Mouse (Mus musculus) testis, adult 2 months (tissue): ENCODE results near the gene Ifna2. TPM values are rescaled to one million over a fixed set of nuclear protein-coding genes. Genes with fewer than 3 reads are reported as not detected.

ENCODE experiments used
- H3K27ac ChIP-seq: fragments of 200-500 bp; 2 replicates; pipeline ENCODE4 v1.5.1; 2012; ENCODE audit warnings: low read depth, low read length; ENCODE audit not compliant: control insufficient read depth, insufficient read depth
- H3K27me3 ChIP-seq: fragments of 200-500 bp; 2 replicates; pipeline ENCODE4 v1.6.1; 2012; ENCODE audit warnings: mild to moderate bottlenecking, low read length, moderate library complexity; ENCODE audit not compliant: control insufficient read depth, insufficient read depth
- H3K36me3 ChIP-seq: fragments of 200-500 bp; 2 replicates; pipeline ENCODE4 v1.6.1; 2012; ENCODE audit warnings: mild to moderate bottlenecking, low read length; ENCODE audit not compliant: control insufficient read depth, insufficient read depth
- H3K4me1 ChIP-seq: fragments of 200-500 bp; 2 replicates; pipeline ENCODE4 v1.6.1; 2012; ENCODE audit warnings: low read length; ENCODE audit not compliant: control insufficient read depth, insufficient read depth
- H3K4me3 ChIP-seq: fragments of 200-500 bp; 2 replicates; pipeline ENCODE4 v1.5.1; 2012; ENCODE audit warnings: low read depth, mild to moderate bottlenecking, low read length, moderate library complexity, mixed read lengths; ENCODE audit not compliant: control insufficient read depth
- CTCF ChIP-seq: fragments of 200-500 bp; IDR thresholded peaks from 2 replicates; pipeline ENCODE4 v1.5.1; 2012; ENCODE audit warnings: low read depth, mild to moderate bottlenecking, inconsistent platforms, low read length, moderate library complexity; ENCODE audit not compliant: control insufficient read depth, insufficient read depth, insufficient replicate concordance
- POLR2A ChIP-seq: fragments of 200-500 bp; IDR thresholded peaks from 2 replicates; pipeline ENCODE4 v1.6.1; 2012; ENCODE audit warnings: low read depth, mild to moderate bottlenecking, inconsistent platforms, low read length, moderate library complexity; ENCODE audit not compliant: control insufficient read depth
- polyA plus RNA-seq: library from polyadenylated mRNA; depleted of rRNA; stranded (reverse); fragments of >200 nt; gene quantifications from 2 replicates; pipeline ENCODE4 v1.2.3, GENCODE M21; 2012; rRNA removed

The Ifna2 gene
- polyA plus RNA-seq, result not detected in 2 replicates

GRCm38 (mm10) chr4:88683812-88684211 is at the start of gene Ifna2:
Gene Ifna2, minus strand, starts transcription at chr4:88683912.
- TF ChIP-seq CTCF (no peak), POLR2A (no peak)
- no peaks in the 10 kb centered on the region for H3K36me3 ChIP-seq

GRCm38 (mm10) chr4:88727324-88727723 is 43.6 kb upstream of the Ifna2 start:
- Histone ChIP-seq H3K4me1 (no peaks in the 10 kb centered on the region; the same call in 1 of the 2 replicates), H3K36me3 (no peaks in the 10 kb centered on the region), H3K4me3 (no peak overlapping the region), H3K27ac (no peak overlapping the region), H3K27me3 (no peaks in the 10 kb centered on the region)
- TF ChIP-seq POLR2A, result no peak
- no peak; the same call in 1 of the 2 replicates for TF ChIP-seq CTCF

More at GRCm38 (mm10) chr4:88683812-88684211, at the start of gene Ifna2:
- no peaks in the 10 kb centered on the region for H3K27me3 ChIP-seq
- no peak within 1 kb of the TSS for H3K4me3 ChIP-seq
- no peak within 1 kb of the TSS for H3K27ac ChIP-seq
- H3K4me1 ChIP-seq, result no peaks in the 10 kb centered on the region

DNA sequence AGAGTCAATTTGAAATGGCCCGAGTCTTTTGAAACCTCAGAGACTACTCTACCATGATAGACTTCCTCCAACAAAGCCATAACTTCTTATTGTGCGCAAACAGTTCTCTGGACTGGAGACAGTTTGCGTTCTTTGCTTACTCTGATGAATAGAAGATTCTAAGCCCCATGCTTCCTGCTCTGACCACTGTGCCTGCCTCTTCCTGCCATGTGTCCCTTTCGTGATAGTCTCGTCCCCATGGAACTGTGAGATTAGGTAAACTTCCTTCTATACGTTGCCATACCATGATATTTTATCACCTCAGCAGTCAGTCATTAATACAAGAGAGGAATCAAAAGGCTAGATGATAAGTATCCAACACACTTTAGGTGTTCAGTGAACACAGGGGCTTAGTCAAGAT is 43.0 kb upstream of the Ifna2 start:
- Histone ChIP-seq H3K4me3 (no peak overlapping the region), H3K36me3 (no peaks in the 10 kb centered on the region), H3K27ac (no peak overlapping the region), H3K4me1 (no peaks in the 10 kb centered on the region; the same call in 1 of the 2 replicates), H3K27me3 (no peaks in the 10 kb centered on the region)
- TF ChIP-seq POLR2A (no peak), CTCF (no peak)

DNA sequence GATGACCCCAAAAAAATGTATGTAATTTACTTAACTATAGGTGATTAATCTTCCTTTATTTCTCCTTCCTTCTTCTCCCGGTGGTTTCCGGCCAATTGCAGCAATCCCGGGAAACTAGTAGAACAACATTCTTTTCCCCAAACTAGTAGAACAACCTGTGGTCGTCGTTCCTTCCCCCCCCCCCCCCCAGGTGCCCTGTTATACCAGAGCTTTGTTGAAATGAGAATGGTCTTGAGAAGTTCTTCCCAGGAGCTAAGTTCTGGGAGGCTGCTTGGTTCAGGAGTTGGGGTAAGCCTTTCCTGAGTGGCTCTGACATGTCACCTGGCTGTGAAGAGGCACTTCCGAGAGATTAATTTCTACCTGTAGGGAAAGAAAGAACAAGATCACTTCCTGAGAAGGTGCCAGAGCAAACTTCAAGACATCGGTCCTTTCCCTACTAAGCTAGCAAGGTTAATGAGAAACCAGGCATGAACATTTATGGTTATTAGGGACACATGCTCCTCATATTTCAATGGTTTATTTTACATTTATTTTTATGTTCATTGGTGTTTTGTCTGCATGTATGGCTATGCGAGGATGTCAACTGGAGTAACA is 39.9 kb upstream of the Ifna2 start:
- Histone ChIP-seq H3K27me3 (no peaks in the 10 kb centered on the region), H3K36me3 (peaks cover 1% of the 10 kb centered on the region; the same call in 1 of the 2 replicates), H3K4me3 (no peak overlapping the region), H3K4me1 (peaks cover 8% of the 10 kb centered on the region), H3K27ac (no peak overlapping the region)
- TF ChIP-seq POLR2A (no peak), CTCF (no peak)

GRCm38 (mm10) chr4:88721791-88722721 is 38.3 kb upstream of the Ifna2 start, which contains the start of the genes Gm26566 and Klhl9:
Gene Gm26566, plus strand, starts transcription at chr4:88721805.
Gene Klhl9, minus strand, starts transcription at chr4:88722465.
- peak within 1 kb of the TSS; percentile 99 for H3K4me3 ChIP-seq
- no peaks in the 10 kb centered on the region for H3K27me3 ChIP-seq
- H3K36me3 ChIP-seq, result peaks cover 1% of the 10 kb centered on the region; the same call in 1 of the 2 replicates
- peak within 1 kb of the TSS; percentile 100 for H3K27ac ChIP-seq
- TF ChIP-seq POLR2A (peak; percentile 92), CTCF (no peak)
- H3K4me1 ChIP-seq, result peaks cover 8% of the 10 kb centered on the region

DNA sequence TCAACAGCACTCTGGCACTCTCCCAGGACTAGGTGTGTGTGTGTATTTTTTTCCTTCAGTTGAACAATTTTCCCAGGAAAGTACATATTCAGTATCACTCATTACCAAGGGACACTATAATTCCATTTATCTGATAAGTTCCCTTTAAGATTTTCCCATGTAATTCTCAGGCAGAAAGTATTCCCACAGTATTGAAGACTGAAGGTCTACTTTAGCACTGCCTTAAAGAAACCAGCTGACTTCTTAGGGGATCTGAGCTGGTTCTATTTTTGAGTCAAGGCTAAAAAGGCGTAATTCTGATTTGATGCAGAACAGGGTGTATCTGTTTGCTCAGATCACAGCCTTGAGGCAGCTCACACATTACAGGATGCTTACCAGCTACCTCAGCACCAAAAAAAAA is 35.0 kb upstream of the Ifna2 start:
- H3K4me3 ChIP-seq, result no peak overlapping the region
- no peak overlapping the region for H3K27ac ChIP-seq

GRCm38 (mm10) chr4:88715059-88715458 is 31.3 kb upstream of the Ifna2 start:
- Histone ChIP-seq H3K4me1 (no peaks in the 10 kb centered on the region), H3K27ac (no peak overlapping the region), H3K4me3 (no peak overlapping the region), H3K27me3 (no peaks in the 10 kb centered on the region), H3K36me3 (no peaks in the 10 kb centered on the region)
- TF ChIP-seq CTCF, result no peak
- no peak for TF ChIP-seq POLR2A

More for the DNA sequence above, 35.0 kb upstream of the Ifna2 start:
- no peaks in the 10 kb centered on the region for H3K27me3 ChIP-seq
- peaks cover 8% of the 10 kb centered on the region for H3K4me1 ChIP-seq
- H3K36me3 ChIP-seq, result peaks cover 1% of the 10 kb centered on the region; the same call in 1 of the 2 replicates
- no peak for TF ChIP-seq CTCF
- no peak for TF ChIP-seq POLR2A
